Mouse (Mus musculus): ENCODE measurements around the gene 5530401A14Rik. TPM values are rescaled to one million over a fixed set of nuclear protein-coding genes. Genes with fewer than 3 reads are reported as not detected.

The 5530401A14Rik gene
- polyA plus RNA-seq, 1 experiment from 2014 or later, result 1.0 TPM

Other genes starting within 250 kb of the 5530401A14Rik start
- gene Asic2, start 107.8 kb downstream of the 5530401A14Rik start, polyA plus RNA-seq (2015; fragmentation: Nextera tagmentation; extraction: Ambion mirVana), result 13.0 and 16.2 TPM in 2 replicates
- gene Ccl2, start 174.9 kb downstream of the 5530401A14Rik start, polyA plus RNA-seq (2015; fragmentation: Nextera tagmentation; extraction: Ambion mirVana), result 0.31 TPM in 1 of 2 replicates, not detected in the other
- not detected in 2 replicates for gene Gm17268, start 177.9 kb downstream of the 5530401A14Rik start, polyA plus RNA-seq (2015; fragmentation: Nextera tagmentation; extraction: Ambion mirVana)
- gene Ccl7, start 185.0 kb downstream of the 5530401A14Rik start, polyA plus RNA-seq (2015; fragmentation: Nextera tagmentation; extraction: Ambion mirVana), result 0.27 and 0.48 TPM in 2 replicates
- 0.23 TPM in 1 of 2 replicates, not detected in the other for gene Ccl11, start 197.2 kb downstream of the 5530401A14Rik start, polyA plus RNA-seq (2015; fragmentation: Nextera tagmentation; extraction: Ambion mirVana)
- 1.0 and 1.1 TPM in 2 replicates for gene Ccl12, start 241.2 kb downstream of the 5530401A14Rik start, polyA plus RNA-seq (2015; fragmentation: Nextera tagmentation; extraction: Ambion mirVana)